18 mouse cellular contexts compared by ENCODE assay signal in the genomic region with DNA sequence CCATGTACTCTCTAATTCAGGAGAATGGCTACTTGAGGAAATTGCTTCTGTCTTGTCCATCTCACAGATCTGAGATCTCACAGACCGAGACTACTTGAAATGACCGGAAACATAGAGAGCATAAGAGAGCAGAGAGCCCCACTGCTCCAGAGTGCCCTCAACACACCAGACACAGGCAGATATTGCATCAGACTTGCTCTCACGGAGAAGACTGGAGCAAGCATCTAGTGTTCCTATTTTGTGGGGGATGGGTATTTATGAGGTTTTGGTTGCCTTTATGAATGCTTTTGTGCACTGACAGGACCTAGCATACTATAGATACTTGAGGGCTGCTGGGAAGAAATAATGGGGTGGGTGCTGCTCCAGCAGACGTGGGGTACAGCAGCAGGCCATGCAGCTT. TPM values are rescaled to one million over a fixed set of nuclear protein-coding genes. Genes with fewer than 3 reads are reported as not detected.
"Had no signal": no experiment of that assay in that cellular context is flagged by ENCODE, and none has a peak within 500 bp of the region (broad histone marks: within the 10 kb centered on the region; RNA-seq: fewer than 3 reads in every experiment).

No protein-coding gene starts in this region.

- H3K36me3 ChIP-seq: intestine, embryonic 15.5 days; limb, embryonic 12.5 days; liver, embryonic 13.5 days; neural tube, embryonic 13.5 days had no signal

- DNase-seq: kidney, adult 18-20 months; kidney, postnatal 10 days; kidney, postnatal 4 days; liver, embryonic 13.5 days; lung, adult 2 months; lung, postnatal 36 days; midbrain, embryonic 14.5 days; retina, postnatal 1 day; right cerebral cortex, postnatal 4 days; spleen, adult 18-20 months; thymus, adult 2 months; thymus, postnatal 25 days had no signal

- H3K9me3 ChIP-seq: intestine, embryonic 15.5 days; limb, embryonic 12.5 days; liver, embryonic 13.5 days; neural tube, embryonic 13.5 days had no signal

- H3K27ac ChIP-seq: intestine, embryonic 15.5 days; layer of hippocampus, adult 2 months; limb, embryonic 12.5 days; liver, embryonic 13.5 days; neural tube, embryonic 13.5 days had no signal

- H3K4me3 ChIP-seq: intestine, embryonic 15.5 days; layer of hippocampus, adult 2 months; limb, embryonic 12.5 days; liver, embryonic 13.5 days; neural tube, embryonic 13.5 days had no signal

- ATAC-seq: intestine, embryonic 15.5 days; lung, postnatal 0 days had no signal

- H3K4me1 ChIP-seq: intestine, embryonic 15.5 days; liver, embryonic 13.5 days; neural tube, embryonic 13.5 days had no signal

- H3K9ac ChIP-seq: intestine, embryonic 15.5 days; limb, embryonic 12.5 days; liver, embryonic 13.5 days; neural tube, embryonic 13.5 days had no signal

- H3K27me3 ChIP-seq: intestine, embryonic 15.5 days; limb, embryonic 12.5 days; liver, embryonic 13.5 days; neural tube, embryonic 13.5 days had no signal

- H3K4me2 ChIP-seq: intestine, embryonic 15.5 days; limb, embryonic 12.5 days; liver, embryonic 13.5 days; neural tube, embryonic 13.5 days had no signal

RNA-seq across cellular contexts. Expression of a gene that starts 7.3 kb away (rescaled TPM):
- total RNA-seq: megakaryocyte-erythroid progenitor cell, adult 5-6 weeks had no signal

RNA-seq across cellular contexts. Expression of a gene that starts 20.6 kb away (rescaled TPM):
- polyA plus RNA-seq: neural tube, embryonic 13.5 days had no signal
